Mouse (Mus musculus) ES-E14 (cell line): ENCODE measurements around the gene Arhgef25.

Experiments used
- HCFC1 ChIP-seq: IDR thresholded peaks from 2 replicates; pipeline ENCODE4 v1.6.1; 2012; ENCODE audit warnings: low read length, inconsistent platforms, borderline replicate concordance; ENCODE audit not compliant: insufficient read depth
- ZNF384 ChIP-seq: IDR thresholded peaks from 2 replicates; pipeline ENCODE4 v1.6.1; 2012; ENCODE audit warnings: low read depth, low read length, inconsistent platforms

GRCm38 (mm10) chr10:127185101-127185500 is 4.8 kb downstream of the Arhgef25 start:
- TF ChIP-seq HCFC1 (no peak), ZNF384 (no peak)
